Mouse (Mus musculus) gastrocnemius, postnatal 10 days (tissue): ENCODE data around the gene Pygo2. TPM values are rescaled to one million over a fixed set of nuclear protein-coding genes. Genes with fewer than 3 reads are reported as not detected.
"Not testable (repeated sequence)": the region's sequence is repeated elsewhere in the genome, so short reads cannot be mapped to it uniquely, and the experiment has no call there.

Experiments used
- DNase-seq: peaks from one replicate; pipeline ENCODE4 v3.0.0; 2021; ENCODE audit warnings: mixed read lengths
- total RNA-seq, 2 experiments: library from RNA; stranded (reverse); gene quantifications; 2 replicates each; pipeline ENCODE4 v1.2.3; 2021

Pygo2 gene
- total RNA-seq, 2 experiments from 2014 or later = 15.9 to 22.2 TPM

DNA sequence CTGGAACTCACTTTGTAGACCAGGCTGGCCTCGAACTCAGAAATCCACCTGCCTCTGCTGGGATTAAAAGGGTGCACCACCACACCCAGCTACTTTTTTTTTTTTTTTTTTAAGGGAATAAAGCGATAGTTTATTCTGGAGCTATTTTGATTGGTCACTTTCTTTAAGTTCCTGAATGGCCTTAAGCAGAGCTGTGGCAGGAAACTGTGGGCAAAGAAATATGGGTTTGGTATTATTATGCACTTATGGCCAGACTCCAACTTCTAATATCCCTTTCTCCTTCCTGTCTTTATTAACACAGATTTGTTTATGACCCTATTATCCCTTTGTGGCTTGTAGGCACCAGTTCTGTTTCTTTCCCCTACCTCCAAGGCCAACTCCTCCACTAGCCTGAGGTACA, 9.6 kb upstream of the Pygo2 start:
- DNase-seq = no peak

DNA sequence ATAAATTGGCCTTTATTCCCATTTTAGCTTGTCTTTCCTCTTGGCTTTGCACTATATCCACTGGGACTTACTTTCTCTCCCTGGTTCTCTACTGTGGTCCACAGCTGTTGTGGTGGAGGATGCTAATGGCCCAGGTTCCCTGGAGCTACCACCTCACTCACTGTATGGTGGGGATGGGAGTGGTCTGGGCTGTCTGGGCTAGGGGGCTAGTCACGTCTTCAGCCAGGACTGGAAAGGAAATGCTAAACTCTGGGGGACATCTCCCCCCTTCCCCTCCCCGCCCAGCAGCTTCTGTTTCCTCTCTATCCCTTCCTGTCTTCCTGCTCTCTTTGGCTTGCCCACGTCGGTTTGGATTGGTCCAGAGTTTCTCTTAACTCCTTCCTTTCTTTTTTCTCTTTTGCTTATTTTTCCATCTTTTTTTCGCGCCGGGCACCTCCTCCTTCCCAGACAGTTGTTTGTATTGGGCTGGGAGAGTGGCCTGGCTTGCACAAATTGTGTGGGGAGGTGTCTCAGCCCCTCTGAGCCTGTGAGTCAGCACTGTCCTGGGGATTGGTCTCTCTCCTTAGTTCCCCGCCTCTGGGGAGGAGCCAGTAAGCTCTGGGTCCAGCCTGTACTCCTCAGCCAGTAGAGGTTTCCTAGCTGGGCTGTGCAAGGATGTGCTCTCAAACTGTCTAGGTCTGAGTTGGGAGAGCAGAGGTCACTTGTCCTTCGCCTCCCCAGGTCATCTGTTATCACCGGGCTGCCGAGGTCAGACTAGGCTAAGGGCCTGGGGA, 8.8 kb upstream of the Pygo2 start:
- peak; percentile 76 for DNase-seq

DNA sequence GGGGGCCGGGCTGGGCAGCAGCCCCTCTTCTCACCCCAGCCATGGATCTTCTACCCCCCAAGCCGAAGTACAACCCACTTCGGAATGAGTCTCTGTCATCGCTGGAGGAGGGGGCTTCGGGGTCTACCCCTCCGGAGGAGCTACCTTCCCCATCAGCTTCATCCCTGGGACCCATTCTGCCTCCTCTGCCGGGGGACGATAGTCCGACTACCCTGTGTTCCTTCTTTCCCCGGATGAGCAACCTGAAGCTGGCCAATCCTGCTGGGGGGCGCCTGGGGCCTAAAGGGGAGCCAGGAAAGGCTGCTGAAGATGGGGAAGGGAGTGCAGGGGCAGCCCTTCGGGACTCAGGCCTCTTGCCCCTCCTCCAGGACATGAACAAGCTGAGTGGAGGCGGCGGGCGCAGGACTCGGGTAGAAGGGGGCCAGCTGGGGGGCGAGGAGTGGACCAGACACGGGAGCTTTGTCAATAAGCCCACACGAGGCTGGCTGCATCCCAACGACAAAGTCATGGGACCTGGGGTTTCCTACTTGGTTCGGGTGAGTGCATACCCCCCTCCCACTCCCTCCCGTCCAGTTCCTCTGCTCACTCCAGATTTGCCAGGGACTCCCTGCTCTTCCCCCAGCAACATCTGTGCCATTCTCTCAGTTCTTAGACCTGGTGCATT, 8.1 kb upstream of the Pygo2 start:
- peak; percentile 43 for DNase-seq

DNA sequence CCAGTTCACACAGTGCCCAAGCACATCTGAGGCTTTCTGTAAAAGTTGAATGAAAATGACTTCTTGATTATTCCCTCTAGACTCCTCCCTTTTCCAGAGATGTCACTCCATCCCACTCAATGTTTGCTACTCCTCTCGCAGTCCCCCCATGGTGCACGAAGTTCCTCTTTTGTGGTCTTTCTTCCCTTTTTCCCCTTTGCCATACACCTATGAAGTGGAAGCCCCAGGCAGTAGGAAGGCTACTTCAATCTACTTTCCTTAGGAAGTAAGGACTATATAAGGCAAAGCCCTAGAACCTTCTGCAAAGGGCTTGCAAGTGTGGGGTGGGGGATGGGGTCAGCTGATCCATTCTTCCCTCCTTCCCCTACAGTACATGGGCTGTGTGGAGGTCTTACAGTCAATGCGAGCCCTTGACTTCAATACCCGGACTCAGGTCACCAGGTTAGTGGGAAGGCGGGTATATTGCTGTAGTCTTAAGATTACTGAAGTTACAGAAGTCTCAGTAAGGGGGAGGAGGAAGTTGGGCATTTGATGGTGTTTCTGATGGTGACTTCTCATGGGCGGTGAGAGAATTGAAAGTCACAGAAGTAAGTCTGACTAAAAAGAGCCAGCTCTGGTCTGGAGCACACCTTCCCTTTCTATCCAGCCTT, 7.3 kb upstream of the Pygo2 start:
- no peak for DNase-seq

DNA sequence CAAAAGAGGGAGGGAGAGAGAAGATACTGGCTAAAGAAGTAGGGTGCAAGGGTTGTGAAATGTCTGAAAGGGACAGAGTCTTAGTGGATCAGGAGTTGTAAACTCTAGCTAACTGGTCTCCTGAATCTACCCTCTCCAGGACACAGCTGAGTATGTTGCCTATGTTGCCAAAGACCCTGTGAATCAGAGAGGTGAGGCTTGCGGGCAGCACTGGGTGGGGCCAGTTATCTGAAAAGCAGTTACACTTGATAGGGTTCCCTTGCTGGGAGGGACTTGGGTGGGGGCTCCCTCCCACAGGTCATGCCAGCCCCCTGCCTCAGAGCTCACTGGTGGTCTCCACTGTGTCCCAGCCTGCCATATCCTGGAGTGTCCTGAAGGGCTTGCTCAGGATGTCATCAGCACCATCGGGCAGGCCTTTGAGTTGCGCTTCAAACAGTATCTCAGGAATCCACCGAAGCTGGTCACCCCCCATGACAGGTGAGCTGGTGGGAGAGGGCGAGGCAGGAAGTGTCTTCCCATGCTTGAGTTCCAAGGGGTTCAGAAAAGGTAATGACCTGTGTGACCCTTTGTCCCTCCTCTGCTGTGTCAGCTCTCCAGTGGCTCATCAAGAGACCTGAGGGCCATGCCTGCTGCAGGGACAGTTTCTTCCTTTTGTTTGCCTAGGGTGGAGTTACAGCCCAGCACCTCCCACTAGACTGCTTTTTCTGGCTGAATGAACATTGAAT, 5.4 kb upstream of the Pygo2 start:
- DNase-seq = no peak

DNA sequence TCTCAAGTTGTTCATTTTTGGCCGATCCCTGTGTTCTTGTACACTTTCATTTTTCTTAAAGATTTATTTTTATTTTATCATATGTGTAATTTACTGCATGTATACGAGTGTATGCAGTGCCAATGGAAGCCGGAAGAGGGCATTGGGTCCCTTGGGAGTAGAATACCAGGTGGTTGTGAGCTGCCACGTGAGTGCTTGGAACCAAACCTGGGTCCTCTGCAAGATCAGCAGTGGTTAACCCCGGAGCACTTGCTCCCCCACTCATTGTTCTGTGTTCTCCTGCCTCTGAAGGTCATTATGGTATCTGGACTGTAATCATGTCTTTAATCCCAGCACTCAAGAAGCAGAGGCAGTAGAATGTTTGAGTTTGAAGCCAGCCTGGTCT, 4.9 kb upstream of the Pygo2 start:
- no peak for DNase-seq

DNA sequence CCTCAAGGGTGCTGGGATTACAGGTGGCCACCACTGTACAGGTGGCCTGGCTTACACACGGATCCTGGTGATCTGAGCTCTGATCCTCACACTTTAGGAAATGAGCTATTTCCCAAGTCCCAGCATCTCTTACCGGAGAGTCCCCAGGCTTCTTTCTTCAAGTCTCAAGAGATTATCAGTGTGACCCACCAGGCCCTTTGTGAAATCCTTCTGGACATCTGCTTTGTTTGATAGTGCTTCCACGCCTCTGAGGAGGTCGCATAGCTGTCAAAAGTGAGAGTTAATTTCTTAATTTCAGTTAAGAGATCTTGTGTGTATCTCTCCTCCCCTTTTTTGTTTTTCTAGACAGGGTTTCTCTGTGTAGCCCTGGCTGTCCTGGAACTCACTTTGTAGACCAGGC, 4.1 kb upstream of the Pygo2 start:
- DNase-seq = no peak

DNA sequence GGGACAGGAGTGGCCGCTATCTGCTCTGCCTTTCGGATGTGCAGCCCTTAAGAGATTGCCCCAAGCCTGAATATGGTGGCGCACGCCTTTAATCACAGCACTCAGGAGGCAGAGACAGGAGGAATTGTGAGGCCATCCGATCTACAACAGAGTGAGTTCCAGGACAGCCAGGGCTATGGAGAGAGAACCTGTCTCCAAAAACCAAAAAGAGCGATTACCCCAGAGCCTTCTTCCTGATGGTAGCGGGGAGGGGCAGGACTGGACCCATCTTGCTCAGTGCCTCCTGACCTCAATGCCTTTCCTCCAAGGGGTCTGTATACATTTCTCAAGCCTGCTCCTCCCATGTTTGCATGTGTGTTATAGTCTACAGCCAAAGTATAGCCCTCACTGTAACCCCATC, 993 bp upstream of the Pygo2 start:
- DNase-seq = not testable (repeated sequence)

DNA sequence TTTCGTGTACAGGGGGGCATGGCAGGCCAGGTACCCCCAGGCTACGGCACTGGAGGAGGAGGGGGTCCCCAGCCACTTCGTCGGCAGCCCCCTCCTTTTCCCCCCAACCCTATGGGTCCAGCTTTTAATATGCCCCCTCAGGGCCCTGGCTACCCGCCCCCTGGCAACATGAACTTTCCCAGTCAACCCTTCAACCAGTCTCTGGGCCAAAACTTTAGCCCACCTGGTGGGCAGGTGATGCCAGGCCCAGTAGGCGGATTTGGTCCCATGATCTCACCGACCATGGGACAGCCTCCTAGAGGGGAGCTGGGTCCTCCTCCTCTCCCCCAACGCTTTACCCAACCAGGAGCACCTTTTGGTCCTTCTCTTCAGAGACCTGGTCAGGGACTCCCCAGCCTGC, 2.6 kb downstream of the Pygo2 start:
- DNase-seq = no peak

DNA sequence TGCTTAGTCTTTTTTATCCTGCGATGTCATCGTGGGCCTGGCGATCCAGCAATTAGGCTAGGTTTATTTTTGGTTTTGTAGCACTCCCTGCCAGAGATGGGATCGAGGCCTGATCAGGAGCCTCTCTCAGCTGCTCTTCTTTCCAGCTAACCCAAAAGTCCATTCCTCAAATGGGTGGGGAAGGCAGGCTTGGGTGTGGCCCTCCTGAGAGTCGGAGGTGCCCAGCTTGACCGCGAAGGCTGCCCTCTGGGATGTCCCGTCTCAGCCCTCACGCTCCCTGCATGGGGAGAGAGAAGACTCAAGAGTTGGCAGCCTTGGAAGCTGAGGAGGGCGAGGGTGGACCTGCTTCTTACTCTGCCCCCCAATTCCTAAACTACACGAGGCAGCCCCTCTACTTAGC, 4.5 kb downstream of the Pygo2 start:
- DNase-seq = no peak

DNA sequence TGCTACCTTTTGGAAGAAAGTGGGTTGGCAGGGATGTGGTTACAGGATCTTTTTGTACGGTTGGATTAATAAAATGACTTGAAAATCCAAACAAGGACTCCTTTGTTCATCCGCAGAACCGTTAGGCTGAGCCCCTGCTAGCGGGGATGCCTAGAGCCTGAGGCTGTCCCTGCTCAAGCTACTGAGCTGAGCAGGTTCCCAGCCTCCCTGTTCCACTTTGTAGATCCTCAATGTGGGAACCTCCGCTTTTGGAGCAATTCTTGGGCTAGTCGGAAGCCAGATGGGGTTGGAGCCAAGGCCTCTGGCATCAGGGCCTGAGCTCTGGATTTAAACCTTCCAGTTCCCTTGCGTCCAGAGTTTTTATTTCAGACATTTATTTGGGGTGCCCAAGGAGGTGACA, 5.0 kb downstream of the Pygo2 start:
- DNase-seq = peak; percentile 39

DNA sequence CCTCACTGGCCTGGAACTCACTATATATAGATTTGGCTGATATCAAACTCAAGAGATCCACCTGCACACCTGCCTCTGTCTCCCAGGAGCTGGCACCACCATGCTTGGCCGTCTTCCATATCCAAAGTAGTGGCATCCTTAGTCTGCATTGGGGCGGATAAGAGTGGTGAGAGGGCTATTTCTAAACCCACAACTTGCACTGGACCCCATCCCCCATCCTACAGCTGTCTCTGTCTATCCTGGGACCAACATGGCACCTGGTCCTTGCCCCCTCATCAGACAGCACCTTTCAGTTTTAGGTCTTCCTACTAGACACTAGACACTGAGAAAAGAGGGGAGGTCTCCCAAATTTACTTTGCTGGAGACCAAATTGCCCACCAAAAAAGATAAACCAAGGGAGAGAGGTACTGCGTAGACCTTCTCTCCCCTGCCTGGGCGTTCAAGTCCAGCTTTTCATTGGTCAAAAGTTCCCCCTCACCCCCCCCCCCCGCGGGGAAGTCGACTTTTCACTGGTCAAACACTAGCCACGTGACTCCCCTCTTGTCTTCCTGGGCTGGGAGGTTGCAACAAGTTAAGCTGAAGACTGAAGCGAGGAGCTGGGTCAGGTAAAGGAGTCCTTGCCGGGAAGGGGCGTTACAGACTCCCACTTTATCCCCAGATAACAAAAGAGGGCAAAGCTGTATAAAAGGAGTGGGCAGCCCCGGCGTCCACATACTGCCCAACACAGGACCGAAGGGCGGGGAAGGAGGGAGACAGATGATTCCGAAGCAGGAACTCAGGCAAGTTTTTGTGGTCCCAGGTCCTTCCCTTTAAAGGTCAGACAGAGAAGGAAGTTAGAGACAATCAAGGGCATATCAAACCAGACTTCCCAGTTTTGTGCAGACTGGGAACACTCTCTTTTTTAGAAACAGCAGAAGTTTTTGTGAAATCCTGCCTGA, 6.4 kb downstream of the Pygo2 start, which contains the start of gene Pbxip1:
Gene Pbxip1 (plus strand): TSS at position 531 of the 938 bp plus-strand sequence.
- DNase-seq = peak; percentile 59

DNA sequence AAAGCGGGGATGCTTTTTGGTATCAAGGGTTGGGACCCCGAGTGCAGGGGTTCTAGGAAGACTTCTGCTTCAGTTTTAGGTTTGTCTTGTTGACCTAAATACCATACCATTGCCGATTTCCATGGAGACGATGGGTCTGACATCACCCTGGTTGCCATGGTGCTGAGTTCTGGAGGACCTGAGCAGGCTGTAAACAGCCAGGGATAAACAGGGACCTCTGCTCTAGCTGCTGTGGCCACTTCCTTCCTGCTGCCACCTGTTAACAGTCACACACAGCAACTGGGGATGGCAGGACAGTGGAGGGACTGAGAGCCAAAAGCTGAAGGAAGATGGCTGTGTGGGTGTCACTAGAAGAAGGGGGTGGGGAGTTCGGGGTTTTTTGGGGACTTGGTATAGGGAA, 7.3 kb downstream of the Pygo2 start:
- DNase-seq = no peak

DNA sequence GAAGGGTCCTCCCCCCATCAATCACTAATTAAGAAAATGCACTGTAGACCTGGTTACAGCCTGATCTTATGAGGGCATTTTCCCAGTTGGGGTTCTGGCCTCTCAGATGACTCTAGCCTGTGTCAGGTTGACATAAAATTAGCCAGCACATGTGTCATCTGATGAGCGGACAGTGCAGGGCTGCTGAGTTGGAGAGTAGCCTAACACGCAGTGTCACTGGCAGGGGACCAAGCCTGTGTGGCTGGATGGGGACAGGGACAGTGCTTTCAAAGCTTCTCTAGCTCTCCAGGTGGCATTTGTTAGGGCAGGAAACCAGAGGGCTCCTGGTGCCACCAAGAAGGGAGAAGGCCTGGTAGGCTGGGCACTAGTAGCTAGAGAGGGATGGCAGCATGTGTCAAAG, 10.7 kb downstream of the Pygo2 start:
- DNase-seq = peak; percentile 65

DNA sequence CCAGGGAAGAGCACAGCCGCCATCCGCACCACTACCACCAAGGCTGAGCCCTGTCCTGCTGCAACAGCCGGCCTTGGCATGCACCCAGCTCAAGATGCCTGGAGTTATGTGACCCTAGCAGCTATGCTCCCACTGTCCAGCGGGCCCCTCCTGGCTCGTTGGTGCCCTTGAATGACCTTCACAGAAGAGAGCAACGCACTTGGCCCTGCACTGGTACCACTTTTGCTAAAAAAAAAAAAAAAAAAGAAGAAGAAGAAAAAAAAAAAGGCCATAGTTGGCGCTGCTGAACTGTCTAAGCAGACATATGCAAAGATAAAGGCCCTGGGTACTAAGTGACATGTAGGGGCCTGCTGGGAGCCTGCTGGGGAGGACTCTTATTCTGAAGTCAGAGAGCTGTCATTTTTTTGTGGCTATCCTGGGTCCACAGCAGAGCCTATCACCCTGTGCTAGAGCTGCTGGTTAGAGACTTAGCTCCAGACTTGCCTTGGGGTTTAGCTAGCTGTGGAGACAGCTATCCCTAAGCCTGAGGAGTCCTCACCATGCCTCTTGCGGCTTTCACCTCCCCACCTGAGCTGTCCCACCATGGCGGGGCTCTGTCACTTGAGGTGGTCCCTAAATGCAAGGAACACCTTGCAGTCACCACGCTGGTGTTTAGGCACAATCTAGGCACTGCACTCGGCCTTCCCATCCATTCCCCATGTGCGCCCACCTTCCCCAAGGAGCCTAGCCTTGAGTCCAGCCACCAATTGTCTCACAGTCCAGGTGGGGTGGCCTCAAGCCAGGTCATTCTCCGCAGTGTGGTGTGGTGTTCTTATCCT, 18.9 kb downstream of the Pygo2 start:
- DNase-seq = peak; percentile 72

DNA sequence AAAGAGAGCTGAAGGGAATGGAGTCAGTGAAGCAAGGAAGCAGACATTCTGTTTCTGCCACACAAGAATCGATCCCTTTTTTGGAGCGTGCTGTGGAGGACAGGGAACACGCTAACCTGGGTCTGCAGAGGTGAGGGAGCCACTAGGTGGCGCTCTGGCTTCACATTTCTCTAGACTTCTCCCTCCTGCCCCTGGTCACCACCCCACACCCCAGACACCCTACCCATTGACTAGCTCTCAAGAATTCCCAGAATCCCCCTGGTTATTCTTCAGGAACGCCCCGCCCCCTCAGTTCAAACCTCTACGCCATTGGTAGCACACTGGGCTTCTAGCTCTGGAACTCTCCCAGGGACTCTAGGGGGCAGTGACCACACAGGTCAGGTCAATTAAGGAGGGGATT, 19.5 kb downstream of the Pygo2 start:
- peak; percentile 77 for DNase-seq

DNA sequence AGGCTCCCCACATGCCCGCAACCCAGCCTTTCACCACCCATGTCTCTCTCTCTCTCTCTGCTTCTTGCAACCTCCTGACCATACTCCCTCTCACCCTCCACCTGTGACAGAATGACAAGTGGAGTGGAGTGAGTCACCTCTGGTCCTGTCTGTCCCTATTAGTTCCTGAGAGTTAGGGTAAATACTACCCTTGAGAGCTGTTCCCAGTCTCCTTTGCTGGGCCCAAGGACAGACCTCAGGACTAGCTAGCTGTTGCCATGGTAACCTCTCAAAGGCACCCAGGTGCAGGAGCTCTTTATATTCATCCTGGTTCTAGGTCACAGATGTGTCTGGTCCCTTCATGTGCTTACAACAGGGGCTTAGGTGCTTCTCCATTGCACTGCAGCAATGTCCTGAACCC, 21.9 kb downstream of the Pygo2 start:
- DNase-seq = no peak

DNA sequence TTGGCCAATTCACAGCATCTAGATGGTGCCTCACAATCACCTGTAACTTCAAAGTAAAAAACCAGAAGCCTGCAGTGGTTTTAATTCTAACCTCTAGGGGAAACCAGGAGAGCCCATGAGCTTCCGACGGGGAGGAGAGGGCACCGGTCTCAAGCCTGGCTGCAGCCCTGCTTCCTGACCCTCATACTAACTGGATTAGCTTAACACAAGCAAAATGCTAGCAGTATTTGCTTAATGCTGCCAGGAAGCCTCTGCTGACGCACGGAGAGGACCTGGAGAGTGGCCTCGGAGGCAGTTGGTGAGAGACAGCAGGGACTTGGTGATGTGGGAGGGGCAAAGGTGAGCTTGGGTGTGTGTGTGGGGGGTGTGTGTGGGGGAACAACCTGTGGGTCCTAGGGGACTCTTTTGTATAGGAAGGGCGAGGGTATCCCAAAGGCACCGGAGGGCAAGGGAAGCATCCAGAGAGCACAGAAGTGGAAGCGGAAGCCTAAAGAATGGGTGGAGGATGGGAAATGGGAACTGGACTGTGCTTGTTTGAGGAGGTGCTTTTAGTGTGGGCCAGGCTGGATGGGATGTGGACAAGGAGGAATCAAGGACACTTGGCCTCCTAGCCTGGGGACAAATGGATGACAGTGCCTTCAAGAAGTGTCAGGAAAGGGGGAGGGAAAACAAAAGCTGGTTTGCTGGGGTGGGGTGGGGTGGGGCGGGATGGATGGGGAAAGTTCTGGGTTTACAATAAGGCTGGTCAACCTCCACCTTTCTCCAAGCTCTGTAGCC, 24.6 kb downstream of the Pygo2 start, which contains the start of gene Pmvk:
Gene Pmvk (plus strand): TSS at position 141 of the 777 bp plus-strand sequence.
- DNase-seq = no peak

DNA sequence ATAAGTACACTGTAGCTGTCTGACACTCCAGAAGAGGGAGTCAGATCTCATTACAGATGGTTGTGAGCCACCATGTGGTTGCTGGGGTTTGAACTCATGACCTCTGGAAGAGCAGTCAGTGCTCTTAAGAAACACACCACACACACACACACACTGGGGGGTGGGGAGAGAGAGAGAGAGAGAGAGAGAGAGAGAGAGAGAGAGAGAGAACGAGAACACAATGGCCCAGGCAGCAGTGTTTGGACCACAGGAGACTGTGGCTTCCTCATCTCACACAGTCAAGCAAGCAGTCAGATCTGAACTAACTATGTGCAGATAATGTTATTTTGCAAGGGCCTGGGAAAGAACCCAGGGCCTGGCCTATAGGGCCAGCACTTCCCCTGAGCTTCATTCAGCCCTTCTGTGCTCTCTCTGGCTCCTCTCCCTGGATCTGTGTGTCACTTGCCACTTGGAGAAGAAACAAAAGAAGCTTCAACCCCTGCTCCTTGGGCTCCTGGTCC, 25.8 kb downstream of the Pygo2 start:
- DNase-seq = no peak
